Mouse (Mus musculus) spleen, adult 2 months (tissue): ENCODE data around the gene Npl.

ENCODE experiments used
- CTCF ChIP-seq: fragments of 200-500 bp; IDR thresholded peaks from 2 replicates; pipeline ENCODE4 v1.5.1; 2011; ENCODE audit warnings: mild to moderate bottlenecking, inconsistent platforms; ENCODE audit not compliant: insufficient read depth, insufficient read length, insufficient replicate concordance; ENCODE audit errors: extremely low read depth
- POLR2A ChIP-seq: fragments of 200-500 bp; IDR thresholded peaks from 2 replicates; pipeline ENCODE4 v1.6.1; 2011; ENCODE audit warnings: low read depth, low read length, inconsistent platforms

- TF ChIP-seq CTCF (no peak), POLR2A (no peak)
Measured at GRCm38 (mm10) chr1:153485201-153485796, 64.5 kb downstream of the Npl start.
